Mouse (Mus musculus) liver, postnatal 0 days (tissue): ENCODE results near the gene Gm4353. TPM values are rescaled to one million over a fixed set of nuclear protein-coding genes. Genes with fewer than 3 reads are reported as not detected.
"Not testable (repeated sequence)": the region's sequence is repeated elsewhere in the genome, so short reads cannot be mapped to it uniquely, and the experiment has no call there.

Experiments
- ATAC-seq: fragments of 200-750 bp; cut with Nextera tagmentation; 2 replicates; pipeline ENCODE4 v1.8.0; 2017; ENCODE audit warnings: mild to moderate bottlenecking, moderate library complexity
- DNase-seq: peaks from one replicate; pipeline ENCODE4 v3.0.0-alpha.2; 2016
- H3K27ac ChIP-seq: fragments of 300-500 bp; sonication (generic); 2 replicates; pipeline ENCODE4 v1.5.1; 2014; ENCODE audit warnings: antibody characterized with exemption, moderate library complexity, mild to moderate bottlenecking, low read depth
- H3K27me3 ChIP-seq: fragments of 300-500 bp; sonication (generic); 2 replicates; pipeline ENCODE4 v1.6.1; 2014; ENCODE audit warnings: low read length, control low read depth, mixed read lengths; ENCODE audit not compliant: insufficient read depth
- H3K36me3 ChIP-seq: fragments of 300-500 bp; sonication (generic); replicated peaks from 2 replicates; pipeline ENCODE4 v1.6.1; 2014; ENCODE audit warnings: mild to moderate bottlenecking, control low read depth, low read length, moderate library complexity, mixed read lengths; ENCODE audit not compliant: insufficient read depth
- H3K4me1 ChIP-seq: fragments of 300-500 bp; sonication (generic); 2 replicates; pipeline ENCODE4 v1.6.1; 2014; ENCODE audit warnings: antibody characterized with exemption, mild to moderate bottlenecking, control low read depth; ENCODE audit not compliant: insufficient read depth
- H3K4me2 ChIP-seq: fragments of 300-500 bp; sonication (generic); 2 replicates; pipeline ENCODE4 v1.6.1; 2014; ENCODE audit warnings: low read depth, mild to moderate bottlenecking, low read length, moderate library complexity, mixed read lengths
- H3K4me3 ChIP-seq: fragments of 300-500 bp; sonication (generic); 2 replicates; pipeline ENCODE4 v1.5.1; 2014; ENCODE audit warnings: low read depth, low read length
- H3K9ac ChIP-seq: fragments of 300-500 bp; sonication (generic); replicated peaks from 2 replicates; pipeline ENCODE4 v1.6.1; 2014; ENCODE audit warnings: mild to moderate bottlenecking, moderate library complexity
- H3K9me3 ChIP-seq: fragments of 300-500 bp; sonication (generic); 2 replicates; pipeline ENCODE4 v1.6.1; 2016; ENCODE audit warnings: mild to moderate bottlenecking, control low read depth, low read length, mixed read lengths
- CTCF ChIP-seq: sonication (generic); IDR thresholded peaks from 2 replicates; pipeline ENCODE4 v1.5.1; 2016; ENCODE audit warnings: antibody characterized with exemption, low read depth
- EP300 ChIP-seq: IDR thresholded peaks from 2 replicates; pipeline ENCODE4 v1.6.1; 2016; ENCODE audit warnings: antibody characterized with exemption, low read depth, mild to moderate bottlenecking
- whole genome bisulfite sequencing: fragments of 180-500 bp; shearing (Covaris S2); extraction: QIAGEN DNeasy Blood & Tissue Kit; methylation state at CpG from one replicate; pipeline ENCODE4 v1.1.7; 2014; ENCODE audit not compliant: insufficient replicate concordance; 5-methylcytosine and 5-hydroxymethylcytosine counted together
- polyA plus RNA-seq: library from polyadenylated mRNA; unstranded; fragments of >200 nt; fragmentation: Nextera tagmentation; extraction: Ambion mirVana; gene quantifications from 2 replicates; pipeline ENCODE4 v1.2.1, GENCODE M21; 2015

The Gm4353 gene
- polyA plus RNA-seq: 0.13 and 0.14 TPM in 2 replicates

DNA sequence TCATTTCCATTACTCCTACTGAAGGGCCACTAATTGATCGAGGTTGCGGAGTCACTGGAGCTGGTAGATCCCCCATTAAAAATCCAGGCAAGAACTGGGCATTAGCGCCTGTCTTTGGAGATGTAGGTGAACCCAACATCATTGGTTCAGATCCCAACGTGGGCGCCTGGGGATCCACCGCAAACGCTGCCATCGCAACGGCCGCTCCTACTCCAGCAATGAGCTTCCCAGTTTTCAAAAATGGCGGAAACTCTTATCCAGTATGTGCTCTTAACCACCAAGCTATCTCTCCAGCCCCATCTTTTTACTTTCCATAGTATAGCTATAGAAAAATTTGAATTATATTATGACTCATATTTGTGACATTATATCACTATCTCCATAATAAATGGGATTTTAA is at the start of gene Gm4353:
Gene Gm4353, minus strand, starts transcription at position 270 of the 400 bp plus-strand sequence.
- H3K27me3 ChIP-seq, H3K4me1 ChIP-seq, H3K27ac ChIP-seq, H3K4me3 ChIP-seq, H3K4me2 ChIP-seq, H3K36me3 ChIP-seq, DNase-seq, H3K9ac ChIP-seq, ATAC-seq, H3K9me3 ChIP-seq: not testable (repeated sequence)
- 92% methylated on average over 11 of the region's 11 CpGs for WGBS

DNA sequence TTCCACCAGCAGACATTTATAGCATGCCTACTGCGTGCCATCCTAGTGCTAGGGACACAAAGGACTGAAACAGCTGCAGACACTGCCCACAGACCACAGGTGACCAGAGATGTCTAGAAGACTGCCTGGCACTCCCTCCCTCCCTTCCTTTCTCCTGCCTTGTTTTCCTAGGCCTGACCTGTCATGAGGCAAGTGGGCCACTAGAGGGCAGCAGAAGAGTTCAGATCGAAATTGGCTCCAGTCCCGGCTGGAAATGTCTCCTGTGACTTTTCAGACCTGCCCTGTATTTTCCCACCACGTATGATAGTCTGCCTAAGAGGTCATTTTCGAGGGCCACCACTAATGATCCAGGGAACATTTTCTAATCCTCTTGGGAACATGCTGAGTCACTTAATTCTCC is 47.6 kb upstream of the Gm4353 start:
- Histone ChIP-seq H3K4me1 (no peaks in the 10 kb centered on the region), H3K36me3 (no peaks in the 10 kb centered on the region), H3K27ac (no peak overlapping the region), H3K27me3 (no peaks in the 10 kb centered on the region), H3K4me2 (no peak overlapping the region), H3K9ac (no peak overlapping the region), H3K4me3 (no peak overlapping the region), H3K9me3 (no peaks in the 10 kb centered on the region)
- ATAC-seq: no peak
- WGBS: 3% methylated on average over 5 of the region's 5 CpGs
- peak; percentile 79 for DNase-seq
- TF ChIP-seq CTCF (peak; percentile 92), EP300 (no peak)

DNA sequence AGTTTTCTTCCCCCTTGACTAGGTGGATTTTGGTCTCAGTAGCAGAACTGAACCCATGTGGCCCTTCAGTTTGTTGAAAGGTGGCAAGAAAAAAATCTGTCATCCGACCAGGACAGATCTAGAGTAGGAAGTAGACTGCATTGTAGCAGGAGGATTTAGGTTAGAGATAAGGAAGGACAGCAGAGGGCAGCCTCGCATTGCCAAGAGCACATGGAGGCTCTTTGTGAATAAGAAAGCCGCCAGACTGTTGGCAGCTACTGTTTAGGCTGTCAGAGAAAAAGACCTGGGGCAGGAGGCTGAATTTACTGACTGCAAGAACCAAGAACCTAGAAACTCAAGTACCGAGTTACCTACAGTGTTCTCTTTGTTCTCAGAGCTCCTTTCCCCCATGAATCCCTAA is 47.0 kb upstream of the Gm4353 start:
- DNase-seq (no peak), ATAC-seq (no peak)
- H3K4me2 ChIP-seq: no peak overlapping the region
- no peak overlapping the region for H3K27ac ChIP-seq
- no peaks in the 10 kb centered on the region for H3K9me3 ChIP-seq
- WGBS: 20% methylated on average over 4 of the region's 4 CpGs
- H3K4me1 ChIP-seq: no peaks in the 10 kb centered on the region
- H3K4me3 ChIP-seq: no peak overlapping the region
- no peaks in the 10 kb centered on the region for H3K27me3 ChIP-seq
- no peaks in the 10 kb centered on the region for H3K36me3 ChIP-seq
- no peak overlapping the region for H3K9ac ChIP-seq
- no peak for TF ChIP-seq EP300
- peak; percentile 32 for TF ChIP-seq CTCF

DNA sequence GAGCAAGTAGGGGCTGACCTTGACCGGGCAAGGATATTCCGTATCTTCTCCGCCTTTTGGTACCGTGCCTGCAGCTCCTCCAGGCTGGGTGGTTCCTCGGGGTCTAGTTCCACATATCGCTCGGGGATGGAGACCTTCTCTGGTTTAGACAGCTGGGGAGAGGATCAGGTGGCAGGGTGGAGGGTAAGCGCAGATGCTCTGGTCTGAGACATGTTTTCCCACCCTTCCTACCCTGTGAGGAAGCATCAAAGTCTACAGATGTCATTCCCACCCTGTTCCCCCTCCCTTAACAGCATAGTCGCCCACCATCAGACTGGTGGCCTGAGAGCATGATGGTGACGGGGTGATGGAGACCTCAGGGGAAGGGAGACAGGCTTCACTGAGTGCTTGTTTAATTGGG is 44.9 kb upstream of the Gm4353 start:
- Histone ChIP-seq H3K4me3 (no peak overlapping the region), H3K9ac (no peak overlapping the region), H3K9me3 (no peaks in the 10 kb centered on the region), H3K4me2 (no peak overlapping the region), H3K27ac (no peak overlapping the region), H3K27me3 (no peaks in the 10 kb centered on the region), H3K4me1 (no peaks in the 10 kb centered on the region), H3K36me3 (no peaks in the 10 kb centered on the region)
- DNase-seq (no peak), ATAC-seq (no peak)
- 69% methylated on average over 10 of the region's 10 CpGs for WGBS
- TF ChIP-seq CTCF (no peak), EP300 (no peak)

DNA sequence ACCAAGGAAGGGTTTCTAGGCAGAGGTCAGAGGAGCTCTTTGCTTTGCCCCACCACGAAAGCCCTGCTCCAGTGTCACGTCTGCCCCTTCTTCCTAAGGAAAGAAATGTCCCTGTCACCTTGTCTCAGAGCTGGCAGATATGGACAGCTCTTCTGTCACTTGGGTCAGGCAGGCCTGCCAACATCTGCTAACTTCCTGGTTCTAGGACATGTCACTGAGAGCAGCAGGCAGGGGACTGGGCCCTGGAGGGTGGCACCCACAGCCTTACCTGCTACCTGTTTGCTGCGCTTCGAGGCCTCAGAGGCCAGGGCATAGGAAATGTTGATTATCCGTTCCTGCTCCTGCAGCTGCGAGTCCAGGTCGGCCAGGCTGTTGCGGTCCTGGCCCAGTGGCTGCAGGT is 43.9 kb upstream of the Gm4353 start:
- Histone ChIP-seq H3K27ac (no peak overlapping the region), H3K27me3 (no peaks in the 10 kb centered on the region), H3K9ac (no peak overlapping the region), H3K36me3 (no peaks in the 10 kb centered on the region), H3K9me3 (no peaks in the 10 kb centered on the region), H3K4me1 (no peaks in the 10 kb centered on the region), H3K4me3 (no peak overlapping the region), H3K4me2 (no peak overlapping the region)
- TF ChIP-seq CTCF (no peak), EP300 (no peak)
- ATAC-seq (no peak), DNase-seq (no peak)
- 80% methylated on average over 8 of the region's 8 CpGs for WGBS

DNA sequence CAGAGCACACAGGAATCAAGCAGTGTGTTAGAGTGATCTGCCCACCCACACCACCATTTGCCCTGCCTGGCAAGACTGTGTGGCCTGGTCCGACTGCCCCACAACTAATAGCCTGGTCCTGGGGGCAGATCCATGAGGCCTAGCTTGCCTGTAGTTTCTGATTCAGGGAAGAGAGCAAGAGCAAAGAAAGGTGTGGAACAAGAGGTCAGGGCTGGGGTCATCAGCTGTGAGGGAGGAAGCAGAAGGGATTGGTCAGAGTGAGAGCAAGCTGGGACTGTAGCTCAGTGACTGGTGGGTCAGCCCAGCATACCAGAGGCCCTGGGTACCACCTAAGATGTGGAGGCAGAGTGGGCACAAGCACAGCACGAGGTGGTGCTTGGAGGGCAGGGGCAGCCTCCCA is 42.6 kb upstream of the Gm4353 start:
- no peak for DNase-seq
- ATAC-seq: no peak
- Histone ChIP-seq H3K9me3 (no peaks in the 10 kb centered on the region), H3K9ac (no peak overlapping the region), H3K27ac (no peak overlapping the region), H3K27me3 (no peaks in the 10 kb centered on the region), H3K4me2 (no peak overlapping the region), H3K4me3 (no peak overlapping the region), H3K36me3 (no peaks in the 10 kb centered on the region), H3K4me1 (no peaks in the 10 kb centered on the region)
- 69% methylated on average over 2 of the region's 2 CpGs for WGBS
- TF ChIP-seq CTCF (no peak), EP300 (no peak)

DNA sequence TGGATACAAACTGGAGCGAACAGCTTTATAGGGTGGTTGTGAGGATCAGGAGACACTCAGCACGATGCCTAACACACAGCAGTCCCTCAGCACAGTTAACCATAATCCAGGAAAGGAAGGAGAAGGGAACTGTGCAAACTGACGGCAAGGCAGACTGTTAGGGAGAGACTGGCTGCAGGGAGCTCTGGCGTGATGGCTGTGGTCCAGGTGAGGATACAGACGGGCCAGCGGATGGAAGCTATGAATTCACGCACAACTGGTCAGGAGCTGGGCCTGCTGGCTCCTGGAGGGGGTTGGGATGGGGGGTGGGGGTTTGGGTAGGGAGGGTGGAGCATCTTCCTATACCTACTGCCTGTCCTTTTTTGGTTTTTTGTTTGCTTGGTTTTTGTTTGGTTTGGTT is 41.2 kb upstream of the Gm4353 start:
- ATAC-seq (no peak), DNase-seq (no peak)
- Histone ChIP-seq H3K36me3 (no peaks in the 10 kb centered on the region), H3K9ac (no peak overlapping the region), H3K4me2 (no peak overlapping the region), H3K9me3 (no peaks in the 10 kb centered on the region), H3K4me3 (no peak overlapping the region), H3K27ac (no peak overlapping the region), H3K4me1 (no peaks in the 10 kb centered on the region; the same call in 1 of the 2 replicates), H3K27me3 (no peaks in the 10 kb centered on the region)
- TF ChIP-seq EP300 (no peak), CTCF (no peak)
- 77% methylated on average over 7 of the region's 7 CpGs for WGBS
